Mouse (Mus musculus): Measurements from ENCODE around the gene Cyren.

DNA sequence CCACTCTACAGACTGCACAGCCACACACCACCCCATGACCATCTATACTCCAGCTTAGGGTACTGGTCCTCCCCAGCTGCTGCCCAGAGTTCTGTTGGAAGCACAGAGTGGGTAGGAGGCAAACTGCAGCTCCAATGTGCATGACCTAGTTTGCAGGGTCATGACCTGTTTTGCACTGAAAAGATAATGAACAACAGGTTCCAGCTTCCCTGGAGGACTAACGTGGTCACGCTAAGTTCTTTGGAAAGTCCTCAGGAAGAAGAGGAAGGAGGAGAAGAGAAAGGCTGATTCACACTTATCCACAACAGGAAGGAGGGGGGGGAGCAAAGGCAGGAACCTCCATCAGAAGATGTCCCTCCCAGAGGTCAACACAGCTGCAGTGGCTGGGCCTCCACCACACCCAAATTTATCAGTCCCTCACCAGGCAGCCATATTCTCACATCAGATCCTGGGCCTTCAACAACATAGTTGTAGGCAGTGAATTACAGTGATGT, 29.3 kb upstream of the Cyren start:
- peak; percentile 67 for TF ChIP-seq TAL1 (IDR thresholded peaks at IDR 0.05; ENCODE audit: low read length)
- TF ChIP-seq GATA1 (IDR thresholded peaks at IDR 0.05; ENCODE audit: low read length), result peak; percentile 52
